Mouse (Mus musculus) intestine, embryonic 14.5 days (tissue): ENCODE data around the gene Kcnq1. TPM values are rescaled to one million over a fixed set of nuclear protein-coding genes. Genes with fewer than 3 reads are reported as not detected.

Experiments used
- ATAC-seq: fragments of 200-750 bp; cut with Nextera tagmentation; replicated peaks from 2 replicates; pipeline ENCODE4 v1.8.0; 2017; ENCODE audit warnings: low read depth, moderate number of reproducible peaks, moderate TSS enrichment, moderate library complexity; ENCODE audit not compliant: low FRiP score, low TSS enrichment
- DNase-seq: peaks from one replicate; pipeline ENCODE4 v3.0.0-alpha.2; 2018; ENCODE audit warnings: low spot score
- H3K27ac ChIP-seq: fragments of 300-500 bp; sonication (generic); 2 replicates; pipeline ENCODE4 v1.5.1; 2014; ENCODE audit warnings: low read depth, mild to moderate bottlenecking, control low read depth
- H3K27me3 ChIP-seq: fragments of 300-500 bp; sonication (generic); replicated peaks from 2 replicates; pipeline ENCODE4 v1.6.1; 2014; ENCODE audit warnings: low read length, control low read depth; ENCODE audit not compliant: control insufficient read depth, insufficient read depth
- H3K36me3 ChIP-seq: fragments of 300-500 bp; sonication (generic); 2 replicates; pipeline ENCODE4 v1.6.1; 2014; ENCODE audit warnings: low read length, control low read depth; ENCODE audit not compliant: control insufficient read depth, insufficient read depth
- H3K4me1 ChIP-seq: fragments of 300-500 bp; sonication (generic); replicated peaks from 2 replicates; pipeline ENCODE4 v1.6.1; 2014; ENCODE audit warnings: low read length, control low read depth, mixed read lengths; ENCODE audit not compliant: control insufficient read depth, insufficient read depth
- H3K4me2 ChIP-seq: fragments of 300-500 bp; sonication (generic); 2 replicates; pipeline ENCODE4 v1.6.1; 2014; ENCODE audit warnings: low read length
- H3K4me3 ChIP-seq: fragments of 300-500 bp; sonication (generic); 2 replicates; pipeline ENCODE4 v1.5.1; 2014; ENCODE audit warnings: low read depth, low read length, control low read depth, mixed read lengths
- H3K9ac ChIP-seq: fragments of 300-500 bp; sonication (generic); 2 replicates; pipeline ENCODE4 v1.6.1; 2014; ENCODE audit warnings: mild to moderate bottlenecking, low read length
- H3K9me3 ChIP-seq: fragments of 300-500 bp; sonication (generic); 2 replicates; pipeline ENCODE4 v1.6.1; 2016; ENCODE audit warnings: low read length, control low read depth; ENCODE audit not compliant: control insufficient read depth
- WGBS: fragments of 180-500 bp; shearing (Covaris S2); extraction: QIAGEN DNeasy Blood & Tissue Kit; methylation state at CpG from one replicate; pipeline ENCODE4 v1.1.7; 2014; 5-methylcytosine and 5-hydroxymethylcytosine counted together
- polyA plus RNA-seq: library from polyadenylated mRNA; unstranded; fragments of >200 nt; fragmentation: Nextera tagmentation; extraction: Ambion mirVana; gene quantifications from 2 replicates; pipeline ENCODE4 v1.2.1, GENCODE M21; 2014

The Kcnq1 gene
- polyA plus RNA-seq, 1 experiment from 2014 or later: 5.3 TPM

DNA sequence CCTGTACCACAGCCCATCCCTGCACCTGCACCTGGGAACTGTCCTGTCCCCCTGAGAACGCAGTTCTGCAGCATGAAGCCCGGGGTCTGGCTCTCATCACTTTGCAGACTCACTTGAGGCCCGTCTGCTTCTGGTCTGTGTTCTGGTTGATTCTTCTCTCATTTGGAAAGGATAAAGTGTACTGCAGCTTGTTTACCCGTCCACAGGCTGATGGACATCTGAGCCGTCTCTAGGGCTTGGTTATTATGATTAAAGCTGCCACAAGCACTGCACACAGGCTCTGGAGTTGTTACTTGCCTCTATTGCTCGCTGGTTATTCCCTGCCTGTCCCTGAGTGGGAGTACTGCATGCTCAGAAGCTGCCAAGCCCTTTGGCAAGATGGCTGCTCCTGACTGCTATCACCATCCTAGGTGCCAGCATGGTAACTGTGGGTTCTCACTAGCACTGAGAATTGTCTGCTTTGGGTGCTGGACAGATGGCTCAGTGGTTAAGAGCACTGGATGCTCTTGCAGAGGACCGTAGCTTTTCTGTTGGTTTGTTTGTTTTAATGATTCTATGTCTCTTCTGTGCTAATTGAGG lies 59.6 kb downstream of the Kcnq1 start:
- ATAC-seq: no peak
- WGBS: 37% methylated on average over 7 of the region's 7 CpGs

DNA sequence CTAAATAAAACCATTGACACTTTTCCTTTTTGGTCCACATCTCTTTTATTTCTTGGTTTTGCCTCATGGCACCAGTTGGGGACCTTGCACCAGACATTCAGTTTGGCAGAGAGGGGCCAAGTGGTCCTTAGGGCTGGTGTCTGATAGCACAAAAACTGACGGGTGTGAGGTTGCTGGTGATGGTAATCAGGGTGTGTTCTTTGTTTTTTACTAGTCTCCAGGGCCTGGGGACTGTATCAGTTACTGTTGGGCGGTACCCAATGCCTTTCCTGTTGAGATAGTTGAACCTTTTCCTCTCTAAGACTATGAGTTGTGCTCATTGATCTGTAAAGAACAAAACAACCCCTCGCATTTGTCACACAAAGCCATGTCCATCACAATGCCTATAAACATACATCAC lies 61.1 kb downstream of the Kcnq1 start:
- ATAC-seq: no peak
- peaks cover 5% of the 10 kb centered on the region; the same call in 1 of the 2 replicates for H3K4me1 ChIP-seq

More for the DNA sequence above, 59.6 kb downstream of the Kcnq1 start:
- Histone ChIP-seq H3K4me3 (no peak overlapping the region), H3K4me2 (no peak overlapping the region), H3K27ac (peak overlapping the region; percentile 16; the same call in 1 of the 2 replicates), H3K4me1 (peaks cover 5% of the 10 kb centered on the region; the same call in 1 of the 2 replicates), H3K27me3 (no peaks in the 10 kb centered on the region), H3K9me3 (no peaks in the 10 kb centered on the region), H3K9ac (no peak overlapping the region), H3K36me3 (no peaks in the 10 kb centered on the region)
- DNase-seq: no peak

DNA sequence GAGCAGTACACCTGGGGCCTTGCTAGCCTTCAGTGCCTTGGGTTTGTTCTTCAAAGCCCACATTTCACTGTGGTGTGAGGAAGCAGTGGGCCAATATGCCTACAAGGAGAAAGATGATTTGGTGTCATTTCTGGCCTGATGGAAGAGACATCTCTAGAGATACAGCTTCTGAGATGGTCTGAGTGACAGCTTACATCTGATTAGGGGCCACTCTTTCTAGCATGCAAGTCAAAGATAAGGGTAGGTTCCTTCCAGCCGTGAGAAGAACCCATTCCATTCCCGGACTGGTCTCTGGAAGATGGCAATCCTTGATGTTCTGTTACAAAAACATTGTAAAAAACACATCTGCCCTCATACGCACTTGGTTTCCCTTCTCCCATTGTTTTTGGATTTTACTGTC lies 63.2 kb downstream of the Kcnq1 start:
- no peaks in the 10 kb centered on the region for H3K27me3 ChIP-seq
- H3K4me1 ChIP-seq: peaks cover 5% of the 10 kb centered on the region; the same call in 1 of the 2 replicates
- no peak for DNase-seq
- H3K9me3 ChIP-seq: no peaks in the 10 kb centered on the region
- no peaks in the 10 kb centered on the region for H3K36me3 ChIP-seq
- H3K4me2 ChIP-seq: no peak overlapping the region
- 80% methylated on average over 3 of the region's 3 CpGs for WGBS
- H3K4me3 ChIP-seq: no peak overlapping the region
- no peak overlapping the region for H3K27ac ChIP-seq
- ATAC-seq: no peak
- H3K9ac ChIP-seq: no peak overlapping the region

More for the DNA sequence above, 61.1 kb downstream of the Kcnq1 start:
- H3K27ac ChIP-seq: no peak overlapping the region
- H3K27me3 ChIP-seq: no peaks in the 10 kb centered on the region
- no peak overlapping the region for H3K9ac ChIP-seq
- no peak for DNase-seq
- H3K4me3 ChIP-seq: no peak overlapping the region
- WGBS: 86% methylated on average over 3 of the region's 3 CpGs
- no peaks in the 10 kb centered on the region for H3K9me3 ChIP-seq
- H3K4me2 ChIP-seq: no peak overlapping the region
- no peaks in the 10 kb centered on the region for H3K36me3 ChIP-seq

DNA sequence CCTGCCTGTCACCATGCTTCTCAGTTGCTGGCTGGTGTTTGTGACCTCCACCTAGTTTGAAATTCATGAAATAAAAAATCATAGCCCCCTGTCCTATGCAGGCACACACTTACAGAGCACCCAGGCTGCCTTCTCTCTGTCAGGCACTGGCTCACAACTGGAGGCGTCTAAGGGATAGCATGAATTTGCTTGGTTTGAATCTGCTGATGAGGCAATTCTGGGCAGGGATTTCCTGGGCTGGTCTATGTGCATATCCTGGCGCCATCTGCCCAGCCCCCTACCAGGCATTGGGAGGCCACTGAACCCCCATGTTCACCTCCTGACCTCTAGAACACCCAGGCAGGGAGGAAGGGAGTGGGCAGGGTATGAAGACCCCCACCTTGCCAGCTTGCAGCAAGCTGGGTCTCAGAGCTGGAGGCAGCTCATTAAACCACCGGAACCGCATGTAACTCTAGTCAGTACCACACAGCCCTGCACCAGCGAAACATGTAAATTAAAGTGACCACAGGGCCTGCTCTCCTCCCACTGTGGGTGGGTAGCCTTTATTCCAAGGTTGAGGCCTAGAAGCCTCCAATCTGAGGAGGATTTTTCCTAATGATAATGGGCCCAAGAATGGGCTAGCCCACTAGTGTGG lies 66.9 kb downstream of the Kcnq1 start:
- Histone ChIP-seq H3K9ac (no peak overlapping the region), H3K4me3 (no peak overlapping the region), H3K4me2 (no peak overlapping the region), H3K27ac (no peak overlapping the region), H3K4me1 (0 out of 2 replicates have a peak, but pooled peaks cover 2% of the 10 kb centered on the region), H3K9me3 (no peaks in the 10 kb centered on the region), H3K36me3 (no peaks in the 10 kb centered on the region), H3K27me3 (no peaks in the 10 kb centered on the region)
- 69% methylated on average over 5 of the region's 5 CpGs for WGBS
- no peak for DNase-seq
- ATAC-seq: no peak

DNA sequence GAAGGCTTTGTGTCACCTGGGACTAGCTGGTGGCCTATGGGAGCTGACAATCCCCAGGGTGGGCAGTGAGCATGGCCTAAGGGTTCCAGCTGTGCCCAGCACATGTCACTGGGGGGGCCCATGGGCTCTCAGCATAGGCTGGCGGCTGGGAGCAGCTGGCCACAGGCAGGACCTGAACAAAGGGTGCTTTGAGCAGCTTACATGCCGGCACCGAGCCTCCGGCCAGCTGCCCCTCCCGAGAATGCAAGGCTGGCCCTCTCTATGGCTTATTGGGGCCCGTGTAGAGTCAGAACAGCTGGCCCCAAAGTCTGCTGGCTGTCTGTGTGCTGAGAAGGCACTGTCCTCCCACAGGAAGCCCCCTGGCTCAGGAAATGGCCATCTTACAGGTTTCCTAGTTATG lies 68.5 kb downstream of the Kcnq1 start:
- Histone ChIP-seq H3K27ac (no peak overlapping the region), H3K4me3 (no peak overlapping the region), H3K36me3 (no peaks in the 10 kb centered on the region), H3K9ac (no peak overlapping the region), H3K27me3 (no peaks in the 10 kb centered on the region), H3K9me3 (no peaks in the 10 kb centered on the region), H3K4me2 (no peak overlapping the region), H3K4me1 (0 out of 2 replicates have a peak, but pooled peaks cover 2% of the 10 kb centered on the region)
- 64% methylated on average over 6 of the region's 6 CpGs for WGBS
- no peak for DNase-seq
- 0 out of 2 replicates have a peak, but pooled peaks have one; percentile 58 for ATAC-seq

DNA sequence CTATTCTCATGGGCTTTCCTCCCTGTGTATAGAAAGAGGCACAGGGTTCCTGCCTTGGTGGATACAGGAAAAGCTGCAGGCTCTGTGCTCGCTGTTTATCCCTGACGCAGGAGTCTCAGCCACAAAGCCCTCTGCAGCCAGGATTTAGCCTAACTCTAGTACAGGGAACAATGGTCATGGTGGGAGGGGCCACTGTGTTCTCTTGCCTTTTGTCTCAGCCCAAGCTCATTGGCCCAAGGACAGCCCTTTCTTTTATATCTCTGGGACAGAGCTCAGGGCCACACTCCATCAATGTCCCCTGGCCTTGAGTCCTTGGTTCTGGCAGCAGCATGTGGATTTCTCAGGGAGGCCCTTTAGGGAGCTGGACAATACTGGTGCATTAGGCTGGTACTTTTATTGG lies 72.7 kb downstream of the Kcnq1 start:
- H3K36me3 ChIP-seq: no peaks in the 10 kb centered on the region
- no peaks in the 10 kb centered on the region for H3K9me3 ChIP-seq
- 78% methylated on average over 2 of the region's 2 CpGs for WGBS
- DNase-seq: no peak
- H3K4me3 ChIP-seq: no peak overlapping the region
- H3K4me1 ChIP-seq: peaks cover 5% of the 10 kb centered on the region; the same call in 1 of the 2 replicates
- no peak overlapping the region for H3K4me2 ChIP-seq
- H3K9ac ChIP-seq: no peak overlapping the region
- H3K27me3 ChIP-seq: no peaks in the 10 kb centered on the region
- no peak overlapping the region for H3K27ac ChIP-seq
- ATAC-seq: no peak

DNA sequence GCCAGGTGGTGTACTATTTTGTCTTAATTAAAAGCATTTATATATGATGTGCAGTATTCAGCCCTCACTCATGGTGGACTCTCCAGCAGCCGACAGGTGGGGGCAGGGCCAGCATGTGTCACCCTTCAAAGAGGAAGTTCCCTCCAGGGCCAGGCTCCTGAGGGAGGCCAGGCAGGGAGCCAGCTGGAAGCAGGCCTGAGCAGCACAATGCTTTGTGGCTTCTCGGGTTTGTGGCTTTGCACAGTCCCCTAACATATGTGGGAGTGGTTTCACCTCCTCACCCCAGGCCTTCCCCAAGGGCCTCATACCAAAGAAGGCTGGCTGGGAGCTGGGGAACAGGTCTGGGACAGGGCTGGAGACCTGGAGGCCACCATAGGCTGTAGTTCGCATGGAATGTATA lies 74.6 kb downstream of the Kcnq1 start:
- Histone ChIP-seq H3K4me1 (peaks cover 3% of the 10 kb centered on the region; the same call in 1 of the 2 replicates), H3K36me3 (no peaks in the 10 kb centered on the region), H3K9me3 (no peaks in the 10 kb centered on the region), H3K4me2 (no peak overlapping the region), H3K27ac (no peak overlapping the region), H3K9ac (no peak overlapping the region), H3K27me3 (no peaks in the 10 kb centered on the region), H3K4me3 (no peak overlapping the region)
- peak; percentile 47; the same call in 1 of the 2 replicates for ATAC-seq
- DNase-seq: no peak
- WGBS: 38% methylated on average over 3 of the region's 3 CpGs

DNA sequence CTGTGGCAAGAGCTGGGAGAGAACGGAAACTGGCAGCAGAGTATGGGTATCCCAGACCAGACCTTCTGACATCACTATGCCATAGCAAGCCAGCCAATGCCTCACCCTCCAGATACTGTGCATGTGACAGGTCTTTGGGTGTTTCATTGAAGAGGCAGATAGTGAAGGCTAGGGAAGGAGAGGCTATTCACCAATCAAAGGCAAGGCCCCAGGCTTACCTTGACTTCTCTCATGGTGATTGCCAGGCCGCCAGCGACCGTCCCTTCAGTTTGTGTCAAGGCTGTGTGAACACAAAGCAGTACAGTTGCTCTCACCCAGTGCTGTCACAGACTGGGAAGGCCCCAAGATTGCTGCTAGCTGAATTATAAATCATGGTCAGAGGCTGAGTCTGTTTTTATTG lies 75.1 kb downstream of the Kcnq1 start:
- ATAC-seq (no peak), DNase-seq (no peak)
- H3K4me1 ChIP-seq: peaks cover 3% of the 10 kb centered on the region; the same call in 1 of the 2 replicates
- no peaks in the 10 kb centered on the region for H3K27me3 ChIP-seq
- no peak overlapping the region for H3K9ac ChIP-seq
- no peak overlapping the region for H3K4me3 ChIP-seq
- H3K9me3 ChIP-seq: no peaks in the 10 kb centered on the region
- H3K36me3 ChIP-seq: no peaks in the 10 kb centered on the region
- 90% methylated on average over 4 of the region's 4 CpGs for WGBS
- no peak overlapping the region for H3K4me2 ChIP-seq
- no peak overlapping the region for H3K27ac ChIP-seq

DNA sequence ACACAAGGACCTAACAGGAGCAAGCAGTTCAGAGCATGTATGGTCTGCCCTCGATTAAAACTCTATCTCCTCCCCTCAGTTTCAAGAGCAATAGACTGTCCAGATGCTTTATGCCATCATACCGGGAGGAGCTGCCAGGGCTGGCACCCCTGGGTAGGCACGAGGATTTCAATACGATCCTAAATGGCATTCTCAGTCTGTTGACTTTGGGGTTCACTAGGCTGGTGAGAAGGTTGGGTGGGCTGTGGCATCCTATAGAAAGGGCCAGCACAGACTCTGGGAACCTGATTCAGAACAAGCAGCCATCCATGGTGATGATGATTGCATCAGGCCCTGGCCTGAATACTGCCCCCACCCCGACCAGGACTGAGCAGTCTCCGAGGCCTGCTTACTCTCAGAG lies 79.3 kb downstream of the Kcnq1 start:
- Histone ChIP-seq H3K4me3 (no peak overlapping the region), H3K36me3 (no peaks in the 10 kb centered on the region), H3K4me1 (peaks cover 3% of the 10 kb centered on the region; the same call in 1 of the 2 replicates), H3K9me3 (no peaks in the 10 kb centered on the region), H3K27me3 (no peaks in the 10 kb centered on the region), H3K4me2 (no peak overlapping the region), H3K9ac (no peak overlapping the region), H3K27ac (no peak overlapping the region)
- 78% methylated on average over 6 of the region's 6 CpGs for WGBS
- DNase-seq (no peak), ATAC-seq (no peak)
